Mouse (Mus musculus): ENCODE data around the gene Eno3.

DNA sequence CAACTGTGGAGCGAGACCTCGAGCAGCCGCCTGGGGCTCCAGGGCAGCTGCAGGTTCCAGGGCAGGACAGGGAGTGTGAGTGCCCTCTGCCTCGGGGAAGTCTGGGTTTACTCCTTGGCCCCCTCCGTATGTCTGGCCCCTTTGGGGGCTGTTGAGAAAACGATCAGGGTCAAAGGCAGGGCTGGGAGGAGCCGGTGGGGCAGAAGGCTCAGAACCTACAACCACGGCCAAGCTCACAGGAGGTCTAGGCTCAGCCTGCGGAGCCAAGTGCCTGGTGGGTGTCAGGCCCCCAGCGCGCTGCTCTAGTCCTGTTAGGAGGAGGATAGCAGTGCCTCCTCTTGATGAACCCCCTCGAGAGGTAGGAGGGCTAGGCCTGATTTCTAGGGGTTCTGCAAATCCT, 24.2 kb downstream of the Eno3 start:
- TF ChIP-seq CTCF (IDR thresholded peaks at IDR 0.05; ENCODE audit: control insufficient read depth, insufficient read depth, insufficient read length): no peak
- no peak for TF ChIP-seq MYOG (IDR thresholded peaks at IDR 0.05; ENCODE audit: control insufficient read depth, extremely low read depth, insufficient read length)
- no peak for TF ChIP-seq CEBPB (IDR thresholded peaks at IDR 0.05; ENCODE audit: low read depth)

Measured in C2C12 (cell line).